Mouse (Mus musculus) limb, embryonic 14.5 days (tissue): Measurements from ENCODE around the gene Ccdc155. TPM values are rescaled to one million over a fixed set of nuclear protein-coding genes. Genes with fewer than 3 reads are reported as not detected.

ENCODE experiments used
- ATAC-seq: fragments of 200-750 bp; cut with Nextera tagmentation; 2 replicates; pipeline ENCODE4 v1.8.0; 2017; ENCODE audit warnings: low read depth, moderate number of reproducible peaks, moderate TSS enrichment; ENCODE audit not compliant: low FRiP score
- DNase-seq: peaks from one replicate; pipeline ENCODE4 v3.0.0-alpha.2; 2015; ENCODE audit warnings: low spot score
- H3K27ac ChIP-seq: fragments of 300-500 bp; sonication (generic); replicated peaks from 2 replicates; pipeline ENCODE4 v1.5.1; 2014; ENCODE audit warnings: low read depth, mild to moderate bottlenecking, low read length, moderate library complexity, mixed read lengths
- H3K27me3 ChIP-seq: fragments of 300-500 bp; sonication (generic); 2 replicates; pipeline ENCODE4 v1.6.1; 2014; ENCODE audit warnings: low read length, mixed read lengths; ENCODE audit not compliant: control insufficient read depth, insufficient read depth
- H3K36me3 ChIP-seq: fragments of 300-500 bp; sonication (generic); 2 replicates; pipeline ENCODE4 v1.6.1; 2014; ENCODE audit warnings: mild to moderate bottlenecking, low read length, moderate library complexity, mixed read lengths; ENCODE audit not compliant: control insufficient read depth, insufficient read depth
- H3K4me1 ChIP-seq: fragments of 300-500 bp; sonication (generic); 2 replicates; pipeline ENCODE4 v1.6.1; 2014; ENCODE audit warnings: antibody characterized with exemption, low read length, mixed read lengths; ENCODE audit not compliant: control insufficient read depth, insufficient read depth
- H3K4me2 ChIP-seq: fragments of 300-500 bp; sonication (generic); replicated peaks from 2 replicates; pipeline ENCODE4 v1.6.1; 2014; ENCODE audit warnings: low read depth, mild to moderate bottlenecking, low read length, moderate library complexity; ENCODE audit not compliant: severe bottlenecking
- H3K4me3 ChIP-seq: fragments of 300-500 bp; sonication (generic); replicated peaks from 2 replicates; pipeline ENCODE4 v1.5.1; 2014; ENCODE audit warnings: low read length
- H3K9ac ChIP-seq: fragments of 300-500 bp; sonication (generic); 2 replicates; pipeline ENCODE4 v1.6.1; 2014; ENCODE audit warnings: mild to moderate bottlenecking, low read depth, low read length, moderate library complexity; ENCODE audit not compliant: severe bottlenecking
- H3K9me3 ChIP-seq: fragments of 300-500 bp; sonication (generic); 2 replicates; pipeline ENCODE4 v1.6.1; 2016; ENCODE audit warnings: low read length; ENCODE audit not compliant: control insufficient read depth
- POLR2A ChIP-seq: fragments of 200-500 bp; IDR thresholded peaks from 2 replicates; pipeline ENCODE4 v1.8.0; 2012; ENCODE audit warnings: inconsistent platforms, mild to moderate bottlenecking, moderate library complexity, borderline replicate concordance; ENCODE audit not compliant: insufficient read depth, insufficient read length; ENCODE audit errors: extremely low read depth
- WGBS: fragments of 180-500 bp; shearing (Covaris S2); extraction: QIAGEN DNeasy Blood & Tissue Kit; methylation state at CpG from one replicate; pipeline ENCODE4 v1.1.7; 2014; 5-methylcytosine and 5-hydroxymethylcytosine counted together
- polyA plus RNA-seq, 2 experiments: library from polyadenylated mRNA; depleted of rRNA in 1 of 2; stranded (reverse) in 1 of 2; unstranded in 1 of 2; fragments of >200 nt; fragmentation: Nextera tagmentation in 1 of 2; extraction: Ambion mirVana in 1 of 2; gene quantifications; 2 replicates each; pipeline versions ENCODE4 v1.2.1 to v1.2.3; 2012 to 2014

Gene Ccdc155
- polyA plus RNA-seq, 2 experiments = 1.2 to 1.4 TPM

GRCm38 (mm10) chr7:45150321-45150720 lies 54.4 kb downstream of the Ccdc155 start:
- H3K27ac ChIP-seq = no peak overlapping the region
- H3K9me3 ChIP-seq = no peaks in the 10 kb centered on the region
- no peak for ATAC-seq
- WGBS = 47% methylated on average over 4 of the region's 4 CpGs
- H3K4me2 ChIP-seq = no peak overlapping the region
- peaks cover 36% of the 10 kb centered on the region for H3K36me3 ChIP-seq
- TF ChIP-seq POLR2A = no peak
- no peak overlapping the region for H3K9ac ChIP-seq
- no peak for DNase-seq
- H3K4me1 ChIP-seq = peaks cover 5% of the 10 kb centered on the region
- no peak overlapping the region for H3K4me3 ChIP-seq
- no peaks in the 10 kb centered on the region for H3K27me3 ChIP-seq

- 83% methylated on average over 6 of the region's 6 CpGs for WGBS
- H3K27ac ChIP-seq = no peak overlapping the region
- peaks cover 5% of the 10 kb centered on the region; the same call in 1 of the 2 replicates for H3K4me1 ChIP-seq
- H3K9ac ChIP-seq = no peak overlapping the region
- no peak for ATAC-seq
- no peak overlapping the region for H3K4me3 ChIP-seq
- DNase-seq = no peak
- H3K27me3 ChIP-seq = no peaks in the 10 kb centered on the region
- H3K4me2 ChIP-seq = no peak overlapping the region
- no peak for TF ChIP-seq POLR2A
- H3K36me3 ChIP-seq = peaks cover 44% of the 10 kb centered on the region
- H3K9me3 ChIP-seq = no peaks in the 10 kb centered on the region
Measured at GRCm38 (mm10) chr7:45149545-45149944, 55.1 kb downstream of the Ccdc155 start.

GRCm38 (mm10) chr7:45148534-45149098 lies 56.1 kb downstream of the Ccdc155 start:
- no peak overlapping the region for H3K4me2 ChIP-seq
- H3K4me3 ChIP-seq = no peak overlapping the region
- no peak for DNase-seq
- no peaks in the 10 kb centered on the region for H3K9me3 ChIP-seq
- H3K9ac ChIP-seq = no peak overlapping the region
- H3K27me3 ChIP-seq = no peaks in the 10 kb centered on the region
- ATAC-seq = no peak
- 56% methylated on average over 4 of the region's 4 CpGs for WGBS
- no peak for TF ChIP-seq POLR2A
- no peak overlapping the region for H3K27ac ChIP-seq
- H3K36me3 ChIP-seq = peaks cover 53% of the 10 kb centered on the region
- H3K4me1 ChIP-seq = peaks cover 5% of the 10 kb centered on the region; the same call in 1 of the 2 replicates

GRCm38 (mm10) chr7:45147899-45148298 lies 56.8 kb downstream of the Ccdc155 start:
- Histone ChIP-seq H3K4me1 (peaks cover 3% of the 10 kb centered on the region; the same call in 1 of the 2 replicates), H3K4me3 (no peak overlapping the region), H3K36me3 (peaks cover 60% of the 10 kb centered on the region), H3K9ac (no peak overlapping the region), H3K27ac (no peak overlapping the region), H3K9me3 (no peaks in the 10 kb centered on the region), H3K27me3 (no peaks in the 10 kb centered on the region), H3K4me2 (no peak overlapping the region)
- 87% methylated on average over 11 of the region's 11 CpGs for WGBS
- DNase-seq (no peak), ATAC-seq (no peak)
- no peak for TF ChIP-seq POLR2A

- H3K27me3 ChIP-seq = no peaks in the 10 kb centered on the region
- H3K27ac ChIP-seq = no peak overlapping the region
- WGBS = 92% methylated on average over 11 of the region's 11 CpGs
- ATAC-seq (no peak), DNase-seq (no peak)
- peaks cover 64% of the 10 kb centered on the region for H3K36me3 ChIP-seq
- no peaks in the 10 kb centered on the region for H3K9me3 ChIP-seq
- no peak for TF ChIP-seq POLR2A
- no peak overlapping the region for H3K4me3 ChIP-seq
- no peak overlapping the region for H3K9ac ChIP-seq
- H3K4me1 ChIP-seq = peaks cover 3% of the 10 kb centered on the region; the same call in 1 of the 2 replicates
- no peak overlapping the region for H3K4me2 ChIP-seq
Measured at GRCm38 (mm10) chr7:45147267-45147666, 57.4 kb downstream of the Ccdc155 start.

GRCm38 (mm10) chr7:45145460-45145859 lies 59.2 kb downstream of the Ccdc155 start:
- ATAC-seq (no peak), DNase-seq (no peak)
- Histone ChIP-seq H3K27ac (no peak overlapping the region), H3K9ac (no peak overlapping the region), H3K4me2 (no peak overlapping the region), H3K36me3 (peaks cover 71% of the 10 kb centered on the region), H3K9me3 (no peaks in the 10 kb centered on the region), H3K27me3 (no peaks in the 10 kb centered on the region), H3K4me3 (no peak overlapping the region), H3K4me1 (no peaks in the 10 kb centered on the region)
- TF ChIP-seq POLR2A = no peak
- WGBS = 95% methylated on average over 8 of the region's 8 CpGs
